Mouse (Mus musculus): Measurements from ENCODE around the gene AI464131. TPM values are rescaled to one million over a fixed set of nuclear protein-coding genes. Genes with fewer than 3 reads are reported as not detected.

AI464131 gene
- total and polyA plus RNA-seq, 3 experiments, result 1.2 to 2.2 TPM; not detected in 1

DNA sequence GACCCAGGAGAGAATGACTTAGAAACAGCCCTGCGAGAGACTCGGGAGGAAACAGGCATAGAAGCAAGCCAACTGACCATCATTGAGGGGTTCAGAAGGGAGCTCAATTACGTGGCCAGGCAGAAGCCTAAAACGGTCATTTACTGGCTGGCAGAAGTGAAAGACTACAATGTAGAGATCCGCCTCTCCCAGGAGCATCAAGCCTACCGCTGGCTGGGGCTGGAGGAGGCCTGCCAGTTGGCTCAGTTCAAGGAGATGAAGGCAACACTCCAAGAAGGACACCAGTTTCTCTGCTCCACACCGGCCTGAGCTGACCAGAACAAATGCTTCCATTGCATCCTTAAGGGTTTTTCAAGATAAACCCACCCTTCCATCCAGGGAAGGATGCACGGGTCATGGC, 22.6 kb downstream of the AI464131 start (continued):
- no peak for TF ChIP-seq USF2 (IDR thresholded peaks at IDR 0.05; ENCODE audit: borderline replicate concordance in 1 of 2, insufficient read depth in 1 of 2, low read depth in 1 of 2, low read length in 2 of 2)
- no peak for TF ChIP-seq MYB (IDR thresholded peaks at IDR 0.05; ENCODE audit: low read depth, low read length)
- TF ChIP-seq RAD21 (IDR thresholded peaks at IDR 0.05; ENCODE audit: low read depth, low read length), result no peak
- TF ChIP-seq UBTF (IDR thresholded peaks at IDR 0.05; ENCODE audit: borderline replicate concordance, insufficient read depth, low read depth, low read length), result no peak

DNA sequence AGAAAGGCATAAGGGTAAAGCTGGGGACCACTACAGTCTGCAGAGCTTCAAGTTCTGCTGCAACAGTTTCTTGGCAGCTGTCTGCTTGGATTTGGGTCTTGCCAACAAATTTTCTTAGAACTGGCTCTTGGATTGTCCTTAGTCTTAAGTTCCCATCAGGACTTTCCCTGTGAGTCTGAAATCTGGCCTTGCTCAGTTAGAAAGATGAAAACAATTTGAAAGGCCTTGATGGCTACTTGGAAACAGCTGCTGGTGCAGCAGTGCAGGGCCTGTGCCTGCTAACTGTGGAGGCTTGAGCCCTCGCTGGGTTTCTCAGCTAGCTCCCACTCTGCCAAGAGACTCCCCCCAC, 23.4 kb downstream of the AI464131 start:
- Histone ChIP-seq H3K4me3 (ENCODE audit: control insufficient read depth in 1 of 2, insufficient read depth in 1 of 2, low read depth in 2 of 2, low read length in 2 of 2) (no peak overlapping the region), H3K79me2 (ENCODE audit: control insufficient read depth, insufficient read depth, low read length, poor library complexity) (no peaks in the 10 kb centered on the region), H3K9me3 (replicated peaks; ENCODE audit: insufficient read depth, low read length) (no peaks in the 10 kb centered on the region), H3K27me3 (ENCODE audit: control insufficient read depth in 1 of 2, insufficient read depth in 2 of 2, low read length in 2 of 2) (no peaks in the 10 kb centered on the region), H3K36me3 (ENCODE audit: control insufficient read depth in 1 of 2, insufficient read depth in 2 of 2, low read length in 2 of 2) (no peaks in the 10 kb centered on the region; a peak in 1 of 4 replicates), H3K9ac (ENCODE audit: control insufficient read depth, low read depth, low read length, poor library complexity, severe bottlenecking) (no peak overlapping the region), H3K4me1 (ENCODE audit: control insufficient read depth in 1 of 2, insufficient read depth in 2 of 2, low read length in 2 of 2) (no peaks in the 10 kb centered on the region), H3K27ac (ENCODE audit: control insufficient read depth, low read depth, low read length) (no peak overlapping the region)
- no peak for DNase-seq (ENCODE audit: low read depth, low spot score)
- TF ChIP-seq BHLHE40 (IDR thresholded peaks at IDR 0.05; ENCODE audit: borderline replicate concordance, low read depth, low read length) (no peak), SIN3A (IDR thresholded peaks at IDR 0.05; ENCODE audit: low read length) (no peak), POLR2AphosphoS2 (IDR thresholded peaks at IDR 0.05; ENCODE audit: low read length) (no peak), RCOR1 (IDR thresholded peaks at IDR 0.05; ENCODE audit: low read depth, low read length) (no peak), NELFE (IDR thresholded peaks at IDR 0.05; ENCODE audit: low read depth, low read length) (no peak), ZKSCAN1 (IDR thresholded peaks at IDR 0.05; ENCODE audit: low read depth, low read length) (no peak), ZMIZ1 (IDR thresholded peaks at IDR 0.05; ENCODE audit: low read depth, low read length) (no peak), EP300 (IDR thresholded peaks at IDR 0.05; ENCODE audit: low read depth in 1 of 2, low read length in 2 of 2) (no peak), NRF1 (IDR thresholded peaks at IDR 0.05; ENCODE audit: insufficient read depth, low read depth, low read length, poor library complexity, severe bottlenecking) (no peak), UBTF (IDR thresholded peaks at IDR 0.05; ENCODE audit: borderline replicate concordance, insufficient read depth, low read depth, low read length) (no peak), TBP (IDR thresholded peaks at IDR 0.05; ENCODE audit: low read depth, low read length) (no peak), CHD1 (IDR thresholded peaks at IDR 0.05; ENCODE audit: low read depth, low read length) (no peak), MAZ (IDR thresholded peaks at IDR 0.05; ENCODE audit: low read depth, low read length) (no peak), ETS1 (IDR thresholded peaks at IDR 0.05; ENCODE audit: low read depth, low read length) (no peak), GATA1 (IDR thresholded peaks at IDR 0.05; ENCODE audit: low read depth, low read length) (no peak), HCFC1 (IDR thresholded peaks at IDR 0.05; ENCODE audit: low read depth, low read length) (no peak)
